Mouse (Mus musculus): ENCODE measurements around the gene Flad1.

DNA sequence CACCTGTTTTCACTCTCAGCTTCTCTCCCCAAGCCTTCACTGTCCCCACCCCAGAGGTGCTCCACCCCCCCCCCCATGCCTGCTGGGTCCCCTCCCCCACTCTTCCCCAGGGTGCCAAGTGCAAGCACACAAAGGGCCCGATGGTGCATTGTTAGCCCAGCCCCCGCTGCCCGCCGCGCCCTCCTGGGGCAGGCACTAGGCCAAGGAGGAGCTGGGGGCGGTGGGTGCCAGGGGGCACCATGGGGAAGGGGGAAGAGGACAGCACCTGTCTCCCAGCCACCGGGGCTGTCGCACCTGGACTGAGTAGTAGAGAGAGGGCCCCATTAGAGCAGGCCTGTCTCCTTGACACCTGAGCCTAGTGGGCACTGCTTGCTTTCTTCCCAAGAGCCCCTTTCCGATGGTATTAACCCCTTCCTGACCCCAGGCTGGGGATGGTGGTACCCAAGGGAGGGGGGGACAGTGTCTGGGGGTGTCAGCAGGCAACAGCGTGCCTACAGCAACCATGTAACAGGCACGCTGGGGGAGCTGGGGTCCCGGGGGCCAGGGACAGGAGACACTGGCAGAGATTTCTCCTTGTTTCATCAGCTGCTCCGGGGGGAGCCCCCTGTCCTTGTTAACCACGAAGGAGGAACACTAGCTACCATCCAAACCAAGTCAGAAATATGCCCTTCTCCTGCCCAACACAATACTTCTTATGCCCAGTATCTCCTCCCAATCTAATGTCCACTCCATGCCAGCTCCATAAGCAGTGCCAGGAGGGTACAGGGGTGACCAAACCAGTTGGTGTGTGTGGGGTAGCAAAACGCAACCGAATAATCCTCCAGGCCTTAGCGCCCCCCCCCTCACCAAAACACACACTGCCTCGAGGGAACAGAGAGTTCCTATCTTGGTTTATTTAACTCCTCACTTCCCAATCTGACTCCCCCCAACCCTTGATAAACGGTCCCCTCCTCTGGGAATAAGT, 20.7 kb downstream of the Flad1 start:
- TF ChIP-seq CTCF (IDR thresholded peaks at IDR 0.05; ENCODE audit: extremely low read depth, insufficient read depth, low read length) (no peak), POLR2A (IDR thresholded peaks at IDR 0.05; ENCODE audit: extremely low read depth, insufficient read depth, low read length) (no peak)
